Mouse (Mus musculus): ENCODE data around the gene Tbx10.
"Not testable (repeated sequence)": the region's sequence is repeated elsewhere in the genome, so short reads cannot be mapped to it uniquely, and the experiment has no call there.

Gene Tbx10

GRCm38 (mm10) chr19:3974608-3975007 lies 17.9 kb upstream of the Tbx10 start:
- not testable (repeated sequence) for DNase-seq (ENCODE audit: extremely low read depth, low read depth)

DNA sequence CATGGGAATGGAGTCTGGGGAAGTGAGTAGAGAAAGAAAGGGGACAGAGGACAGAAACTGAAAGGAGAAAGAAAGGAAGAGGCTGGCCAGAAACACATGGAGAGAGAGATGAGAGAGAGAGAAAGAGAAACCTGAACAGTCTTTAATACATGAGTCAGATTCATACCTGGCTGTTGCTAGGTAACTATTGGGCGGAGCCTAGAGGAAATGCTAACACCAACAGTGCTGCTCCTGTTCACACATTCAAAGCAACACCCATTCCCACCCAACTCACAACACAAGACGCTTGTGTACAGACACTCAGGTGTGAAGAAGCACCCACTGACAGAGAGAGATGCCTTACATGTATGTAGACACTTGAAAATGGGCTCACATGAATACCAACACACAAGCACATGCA lies 16.7 kb upstream of the Tbx10 start:
- no peak for DNase-seq (ENCODE audit: extremely low read depth, low read depth)

GRCm38 (mm10) chr19:3980309-3980708 lies 12.2 kb upstream of the Tbx10 start:
- DNase-seq (ENCODE audit: extremely low read depth, low read depth) = peak; percentile 64

- no peak for DNase-seq (ENCODE audit: extremely low read depth, low read depth)
These were observed 11.6 kb upstream of the Tbx10 start for GRCm38 (mm10) chr19:3980917-3981316.

DNA sequence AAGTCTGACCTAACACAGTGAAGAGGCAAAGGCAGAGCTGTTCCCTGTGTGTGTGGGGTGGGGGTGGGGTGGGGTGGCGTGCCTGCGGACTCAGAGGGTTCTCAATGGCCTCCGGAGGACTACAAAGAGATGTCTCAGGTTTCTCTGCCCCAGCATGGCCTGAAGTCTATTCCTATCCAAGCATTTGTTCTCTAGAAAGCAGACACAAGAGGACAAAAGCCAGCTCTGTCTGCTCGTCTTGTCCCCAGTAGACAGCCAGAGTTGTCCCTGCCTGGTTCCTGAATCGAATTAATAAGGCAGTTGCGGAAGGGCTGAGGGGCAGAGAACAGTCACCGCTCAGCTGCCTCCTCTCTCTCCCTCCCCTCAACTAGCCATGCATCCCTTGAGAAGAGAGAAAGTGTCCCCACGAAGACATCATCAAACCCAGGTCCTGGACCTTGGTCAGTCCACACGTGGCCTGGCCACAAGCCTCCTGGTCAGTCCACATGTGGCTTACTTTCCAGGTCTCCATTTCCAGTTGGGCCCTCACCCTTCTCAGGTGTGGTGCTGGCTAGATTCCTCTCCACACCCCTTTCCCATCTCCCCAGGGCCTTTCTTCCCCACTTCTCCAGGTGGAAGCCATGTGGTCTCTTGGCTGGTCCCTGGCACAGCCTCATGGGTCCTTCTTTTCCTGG lies 8.9 kb upstream of the Tbx10 start:
- no peak for DNase-seq (ENCODE audit: extremely low read depth, low read depth)

GRCm38 (mm10) chr19:3985261-3985681 lies 7.3 kb upstream of the Tbx10 start:
- DNase-seq (ENCODE audit: extremely low read depth, low read depth) = no peak

DNA sequence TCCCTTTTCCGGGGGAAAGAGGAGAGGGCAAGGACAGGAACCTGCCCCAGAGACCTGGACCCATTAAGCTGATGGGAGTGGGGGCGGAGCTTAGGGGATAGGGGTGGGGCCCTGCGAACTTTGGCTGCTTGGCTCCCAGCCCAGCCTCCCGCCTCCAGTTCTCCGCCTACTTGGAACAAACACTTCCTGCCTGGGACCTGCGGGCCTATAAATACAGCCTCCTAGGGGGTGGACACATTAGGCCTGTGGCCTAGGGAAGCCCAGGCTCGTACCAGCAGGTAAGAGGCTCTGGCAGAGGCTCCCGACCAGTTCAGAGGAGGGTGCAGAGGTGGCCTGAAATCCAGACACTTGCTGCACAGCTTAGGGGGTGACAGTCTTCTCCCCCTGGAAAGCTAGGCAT lies 6.2 kb upstream of the Tbx10 start, which contains the start of gene Acy3:
Acy3 (plus strand) TSS at position 237 of the 400 bp plus-strand sequence.
- peak; percentile 53 for DNase-seq (ENCODE audit: extremely low read depth, low read depth)

DNA sequence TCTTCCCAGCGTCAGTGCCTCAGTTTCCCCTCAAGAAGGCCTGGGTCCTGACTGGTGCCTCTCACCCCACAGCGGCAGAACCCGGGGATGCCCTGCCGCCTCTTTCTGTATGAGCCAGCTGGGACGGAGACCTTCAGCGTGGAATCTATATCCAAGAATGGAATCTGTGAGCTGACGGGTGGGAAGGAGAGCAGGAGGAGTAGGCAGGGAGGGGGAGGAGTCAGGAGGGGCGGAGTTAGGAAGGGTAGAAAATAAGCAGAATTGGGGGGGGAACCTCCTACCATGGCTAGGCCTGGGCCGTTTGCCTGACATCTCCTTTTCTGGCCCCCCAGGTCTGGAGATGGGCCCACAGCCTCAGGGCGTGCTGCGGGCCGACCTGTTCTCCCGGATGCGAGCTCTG lies 4.5 kb upstream of the Tbx10 start:
- DNase-seq (ENCODE audit: extremely low read depth, low read depth) = no peak

DNA sequence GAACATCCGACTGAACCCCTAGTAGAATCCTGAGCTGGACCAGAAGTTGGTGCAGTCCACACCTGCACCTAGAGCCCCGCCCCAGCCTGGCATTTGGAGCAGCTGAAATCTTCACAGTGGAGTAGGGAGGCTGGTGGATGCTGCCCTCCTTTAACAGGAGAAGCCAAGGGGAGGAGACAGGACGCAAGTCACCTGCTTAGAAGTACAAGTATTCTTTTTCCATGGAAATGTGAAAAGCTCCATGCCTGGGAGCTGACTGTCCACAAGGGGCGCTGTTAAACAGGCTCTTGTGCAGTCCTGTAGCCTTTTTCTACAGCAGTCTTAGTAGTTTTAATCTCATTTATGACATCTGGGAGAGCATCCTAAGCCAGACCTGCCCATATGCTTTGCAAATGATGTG lies 3.8 kb upstream of the Tbx10 start:
- DNase-seq (ENCODE audit: extremely low read depth, low read depth) = no peak

- DNase-seq (ENCODE audit: extremely low read depth, low read depth) = no peak
These were observed 1.7 kb upstream of the Tbx10 start for GRCm38 (mm10) chr19:3990804-3991203.

- DNase-seq (ENCODE audit: extremely low read depth, low read depth) = no peak
These were observed 990 bp upstream of the Tbx10 start for GRCm38 (mm10) chr19:3991562-3991961.

DNA sequence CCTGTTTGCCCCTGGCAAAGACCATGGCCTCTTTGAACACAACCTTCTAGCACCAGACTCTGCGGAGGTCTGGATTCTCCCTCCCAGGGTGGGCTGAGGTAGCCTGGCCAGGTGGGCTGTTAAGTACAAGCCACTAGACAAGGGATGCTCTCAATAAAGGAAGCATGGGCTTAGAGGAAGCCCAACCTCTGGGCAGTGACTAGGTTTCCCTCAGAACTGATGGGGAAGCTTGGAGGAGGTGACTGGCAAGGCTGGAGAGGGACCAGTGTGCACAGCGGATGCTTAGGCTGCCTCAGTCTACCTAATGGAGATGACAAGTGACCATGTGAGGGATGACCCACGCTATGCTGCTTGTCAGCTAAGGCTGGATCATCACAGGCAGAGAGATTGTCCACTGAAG lies 586 bp upstream of the Tbx10 start:
- DNase-seq (ENCODE audit: extremely low read depth, low read depth) = no peak

DNA sequence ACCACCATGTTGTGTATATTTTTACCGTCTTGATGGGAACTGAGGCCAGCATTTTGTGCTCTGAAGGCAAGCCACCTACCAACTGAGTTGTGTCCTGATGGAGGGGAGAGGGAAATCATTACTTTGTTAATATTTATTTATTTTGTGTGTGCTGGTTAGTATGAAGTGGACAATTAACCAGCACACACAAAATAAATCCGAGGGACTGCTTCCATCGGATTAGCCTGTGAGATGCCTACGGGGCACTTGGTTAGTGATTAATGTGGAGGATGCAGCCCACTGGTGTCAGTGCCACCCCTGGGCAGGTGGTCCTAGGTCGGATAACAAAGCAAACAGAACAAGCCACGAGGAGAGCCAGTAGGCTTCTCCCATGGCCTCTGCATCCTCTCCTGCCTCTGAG lies 2.4 kb downstream of the Tbx10 start:
- DNase-seq (ENCODE audit: extremely low read depth, low read depth) = no peak

DNA sequence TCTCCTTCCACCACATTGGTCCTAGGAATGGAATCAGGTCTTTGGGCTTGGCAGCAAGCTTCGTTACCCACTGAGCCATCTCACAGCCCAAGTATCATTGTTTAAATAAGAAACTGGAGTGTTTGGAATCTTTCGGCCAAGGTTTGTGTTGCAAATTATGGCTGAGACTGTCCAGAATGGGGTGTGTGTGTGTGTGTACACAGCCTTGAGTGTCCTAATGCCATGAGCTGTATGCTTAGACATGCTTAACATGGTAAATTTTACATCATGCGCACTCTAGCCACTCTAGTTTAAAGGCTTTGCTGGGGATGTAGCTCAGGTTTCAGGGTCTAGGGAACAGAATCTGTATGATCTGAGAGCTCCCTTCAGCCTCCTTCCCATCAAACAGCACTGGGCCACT lies 3.0 kb downstream of the Tbx10 start:
- DNase-seq (ENCODE audit: extremely low read depth, low read depth) = no peak

DNA sequence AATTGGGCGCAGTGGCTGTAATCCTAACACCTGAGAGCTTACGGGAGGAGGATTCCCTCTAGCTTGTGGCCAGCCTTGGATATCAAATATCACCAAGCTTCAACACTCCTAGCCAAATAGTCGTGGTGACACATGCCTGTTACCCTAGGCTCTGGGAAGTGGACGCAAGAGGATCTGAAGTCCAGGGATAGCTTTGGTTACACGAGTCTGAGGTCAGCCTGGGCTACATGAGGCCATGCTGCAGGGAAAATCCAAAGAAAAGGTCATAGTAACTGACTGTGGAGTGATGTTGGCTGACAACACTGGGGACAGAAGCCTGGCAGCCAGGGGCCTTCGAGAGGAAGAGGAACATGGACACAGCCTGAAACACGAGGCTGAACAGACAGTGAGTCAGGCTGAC lies 3.6 kb downstream of the Tbx10 start:
- no peak for DNase-seq (ENCODE audit: extremely low read depth, low read depth)

- no peak for DNase-seq (ENCODE audit: extremely low read depth, low read depth)
These were observed 4.2 kb downstream of the Tbx10 start for GRCm38 (mm10) chr19:3996747-3997146.

- DNase-seq (ENCODE audit: extremely low read depth, low read depth) = no peak
These were observed 4.7 kb downstream of the Tbx10 start for GRCm38 (mm10) chr19:3997231-3997630.

GRCm38 (mm10) chr19:3998335-3998734 lies 5.8 kb downstream of the Tbx10 start:
- DNase-seq (ENCODE audit: extremely low read depth, low read depth) = no peak

DNA sequence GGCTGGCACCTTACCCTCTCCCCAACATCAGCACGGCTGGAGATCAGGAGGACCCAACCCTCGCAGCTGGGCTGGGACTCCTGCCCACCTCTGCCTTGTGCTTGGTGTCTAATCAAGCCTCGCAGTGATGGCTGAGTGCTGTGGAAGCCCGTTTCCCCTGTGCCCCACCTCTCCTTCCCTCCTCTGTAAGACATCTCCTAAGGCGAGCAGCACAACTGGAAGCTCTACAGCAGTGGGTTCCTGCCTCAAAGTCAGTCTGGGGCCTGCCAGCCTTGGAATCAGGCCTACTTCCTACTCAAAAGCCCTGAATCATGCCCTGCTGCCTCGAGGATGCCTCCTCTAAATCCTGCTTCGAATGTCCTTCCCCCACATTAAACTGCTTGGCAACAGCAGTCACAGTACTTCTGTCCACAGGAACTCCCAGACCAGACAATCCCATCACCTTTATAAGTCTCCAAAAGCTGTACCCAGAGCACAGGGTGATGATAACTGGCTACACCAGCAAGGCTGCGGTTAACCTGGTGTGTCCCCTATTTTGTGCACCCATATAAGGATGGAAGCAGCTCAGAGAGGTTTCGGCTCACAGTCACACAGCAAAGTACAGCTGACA lies 6.7 kb downstream of the Tbx10 start:
- DNase-seq (ENCODE audit: extremely low read depth, low read depth) = peak; percentile 44

GRCm38 (mm10) chr19:4000119-4000900 lies 7.8 kb downstream of the Tbx10 start, which contains the start of the genes Nudt8 and Gm49405:
Nudt8 (plus strand) TSS chr19:4000580.
Gm49405 (plus strand) TSS chr19:4000626.
- DNase-seq (ENCODE audit: extremely low read depth, low read depth) = peak; percentile 97

DNA sequence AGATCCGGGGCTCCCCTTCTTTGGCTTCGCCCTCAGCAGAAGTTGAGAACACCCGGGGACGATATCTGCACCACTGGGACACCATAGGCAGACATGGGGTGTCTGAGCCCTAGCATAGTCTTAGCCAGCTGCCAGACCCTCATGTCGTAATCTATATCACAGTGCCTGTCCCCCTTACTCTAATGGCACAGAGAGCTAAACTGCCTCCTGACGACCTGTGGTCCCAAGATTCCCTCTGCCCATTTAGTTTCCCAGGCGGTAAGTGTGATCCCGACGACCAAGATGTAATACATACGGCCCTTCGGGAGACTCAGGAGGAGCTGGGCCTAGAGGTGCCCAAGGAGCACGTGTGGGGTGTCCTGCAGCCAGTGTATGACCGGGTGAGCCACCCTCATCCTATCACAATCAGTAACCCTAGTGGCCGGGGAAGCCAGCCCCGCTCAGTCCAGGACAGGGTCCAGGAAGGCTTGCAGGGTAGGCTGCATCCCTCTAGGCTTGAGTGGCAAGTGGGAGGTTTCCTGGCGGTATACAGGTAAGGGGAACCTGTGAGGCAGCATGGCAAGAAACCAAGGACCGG lies 8.5 kb downstream of the Tbx10 start:
- peak; percentile 24 for DNase-seq (ENCODE audit: extremely low read depth, low read depth)

GRCm38 (mm10) chr19:4001752-4002151 lies 9.2 kb downstream of the Tbx10 start:
- no peak for DNase-seq (ENCODE audit: extremely low read depth, low read depth)

All from MEL-GATA-1-ER (cell line).